Mouse (Mus musculus): ENCODE results near the gene Snx15.

Gene Snx15

GRCm38 (mm10) chr19:6070571-6071250 is 57.4 kb downstream of the Snx15 start:
- no peak for DNase-seq

- DNase-seq = no peak
These were observed 58.3 kb downstream of the Snx15 start for GRCm38 (mm10) chr19:6069851-6070250.

Measured in kidney, postnatal 36 days (tissue).